Mouse (Mus musculus) thymus, postnatal 4 days (tissue): ENCODE results near the gene Rnf34.

Experiments used
- DNase-seq: peaks from one replicate; pipeline ENCODE4 v3.0.0; 2021

The Rnf34 gene

DNA sequence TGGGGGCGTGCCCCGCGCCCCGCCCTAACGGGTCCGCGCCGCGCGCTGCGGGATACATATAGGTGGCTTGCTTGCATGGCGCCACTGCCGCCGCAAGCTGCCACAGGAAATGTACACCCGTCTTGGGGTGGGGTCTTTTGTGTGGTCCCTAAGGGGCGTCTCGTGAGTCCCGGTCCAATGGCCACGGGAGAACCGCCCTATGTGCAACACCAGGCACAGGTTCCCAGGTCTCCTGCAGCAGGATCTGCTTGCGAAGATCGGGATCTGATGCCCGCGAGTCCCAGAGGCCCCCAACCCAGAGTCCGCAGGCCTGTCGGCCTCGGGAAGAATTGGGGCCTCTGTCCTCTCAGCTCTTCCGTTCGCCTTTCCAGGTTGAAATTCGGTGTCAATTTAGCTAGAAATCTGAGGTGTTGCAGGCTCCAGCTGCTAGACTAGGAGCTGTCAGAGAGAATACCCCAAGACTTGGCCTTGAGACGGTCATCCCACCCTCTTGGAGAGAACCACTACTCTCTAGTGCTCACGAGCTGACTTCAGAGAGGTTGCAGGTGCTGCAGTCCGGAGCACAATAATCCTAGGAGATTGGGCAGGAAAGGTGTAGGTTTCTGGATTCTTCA lies 50.8 kb downstream of the Rnf34 start:
- no peak for DNase-seq

DNA sequence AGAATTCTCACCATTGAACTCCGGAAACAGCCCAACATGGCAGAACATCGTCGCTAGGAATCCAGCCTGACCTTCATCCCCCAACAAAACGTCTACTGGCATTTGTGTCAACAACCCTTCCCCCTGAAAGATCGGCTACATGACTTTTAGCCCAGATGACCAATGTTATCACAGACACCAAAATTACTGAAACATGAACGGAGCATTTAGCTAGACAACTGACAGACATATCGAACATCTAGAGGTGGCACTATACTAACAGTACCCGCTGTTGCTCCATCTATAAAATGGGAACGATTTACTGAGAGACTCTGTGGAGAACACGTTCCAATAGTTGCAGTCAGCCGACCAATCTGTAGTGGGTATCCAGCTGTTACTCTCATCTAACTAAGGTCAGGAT lies 51.3 kb downstream of the Rnf34 start:
- DNase-seq, result no peak

DNA sequence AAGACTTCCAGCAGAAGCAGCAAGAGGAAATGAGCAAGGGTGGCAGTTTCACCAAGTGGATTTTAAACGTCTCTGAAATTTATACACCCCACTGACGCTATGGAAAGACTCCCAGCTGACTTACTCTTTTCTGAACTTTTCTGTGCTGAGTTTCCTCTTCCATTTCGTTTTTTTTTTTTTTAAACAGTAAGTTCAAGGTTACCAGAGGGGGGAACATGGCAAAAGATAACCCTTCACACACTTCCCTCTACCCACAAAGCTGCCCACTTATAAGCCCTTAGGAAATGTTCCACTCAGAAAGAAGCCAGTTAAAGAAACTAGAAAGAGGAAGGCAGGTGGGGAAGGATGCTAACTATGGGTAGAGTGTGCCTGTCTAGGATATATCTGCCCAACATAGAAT lies 51.8 kb downstream of the Rnf34 start:
- no peak for DNase-seq

DNA sequence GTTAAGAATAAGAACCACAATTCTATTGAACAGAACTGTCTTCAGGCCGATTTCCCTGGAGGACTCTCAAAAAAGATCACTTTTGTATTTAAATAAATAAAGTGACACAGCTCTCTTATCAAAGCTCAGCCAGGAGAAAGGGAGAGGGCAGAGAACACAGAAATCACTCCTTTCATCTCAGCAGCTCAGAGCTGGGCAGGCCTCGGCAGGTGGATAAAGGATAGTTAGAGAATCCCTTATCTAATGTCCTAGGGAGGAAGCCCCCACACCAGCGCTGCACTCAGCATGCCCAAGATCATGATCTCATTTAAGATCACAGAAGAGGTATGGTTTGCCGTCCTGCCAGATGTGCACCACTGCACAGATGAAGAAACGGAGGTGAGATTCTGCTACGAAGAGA lies 52.4 kb downstream of the Rnf34 start:
- no peak for DNase-seq

DNA sequence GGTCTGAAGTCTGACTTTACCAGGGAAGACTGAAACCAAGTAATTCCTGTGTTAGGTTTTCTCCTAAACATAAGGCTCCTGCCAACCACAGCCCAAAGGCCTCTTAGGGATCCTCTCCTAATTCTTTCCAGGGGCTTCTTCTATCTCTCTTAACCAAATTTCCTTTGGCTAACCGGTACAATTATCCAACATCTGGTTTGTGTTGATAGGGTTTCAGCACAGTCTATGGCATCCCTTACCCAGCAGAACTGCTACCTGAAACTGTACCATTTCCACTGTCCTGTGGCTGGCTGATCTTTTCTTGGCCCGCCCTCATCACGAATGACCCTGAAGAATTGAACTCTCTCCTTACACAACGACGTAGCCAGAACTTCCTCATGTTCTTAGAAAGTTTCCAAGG lies 53.3 kb downstream of the Rnf34 start:
- DNase-seq, result no peak

DNA sequence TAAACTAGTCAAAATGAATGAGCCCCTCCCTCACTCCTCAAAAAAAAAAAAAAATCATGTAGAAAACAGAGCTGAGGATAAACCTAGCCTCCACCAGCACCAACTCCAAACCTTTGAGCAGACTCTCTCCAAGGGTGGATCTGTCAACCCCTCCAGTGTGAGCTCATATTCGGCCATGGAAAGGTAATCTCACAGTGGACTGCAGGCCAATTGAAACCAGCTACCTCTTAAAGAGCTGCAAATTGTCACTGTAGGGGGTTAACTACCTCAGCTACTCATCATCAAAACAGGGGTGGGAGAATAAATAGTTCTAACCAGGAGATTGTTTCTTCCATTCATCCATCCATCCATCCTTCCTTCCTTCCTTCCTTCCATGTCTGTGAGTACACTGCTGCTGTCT lies 57.3 kb downstream of the Rnf34 start:
- no peak for DNase-seq

DNA sequence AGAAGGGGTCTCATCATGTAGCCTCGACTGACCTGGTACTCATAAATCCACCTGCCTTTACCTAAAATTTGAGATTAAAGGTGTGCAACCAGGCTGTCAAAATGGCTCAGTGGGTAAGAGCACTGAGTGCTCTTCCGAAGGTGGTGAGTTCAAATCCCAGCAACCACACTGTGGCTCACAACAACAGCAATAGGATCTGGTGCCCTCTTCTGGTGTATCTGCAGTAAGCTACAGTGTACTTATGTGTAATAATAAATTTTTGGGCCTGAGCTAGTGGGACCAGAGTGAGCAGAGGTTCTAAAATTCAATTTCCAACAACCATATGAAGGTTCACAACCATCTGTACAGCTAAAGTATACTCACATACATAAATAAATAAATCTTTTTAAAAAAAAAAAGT lies 58.2 kb downstream of the Rnf34 start:
- DNase-seq, result no peak

DNA sequence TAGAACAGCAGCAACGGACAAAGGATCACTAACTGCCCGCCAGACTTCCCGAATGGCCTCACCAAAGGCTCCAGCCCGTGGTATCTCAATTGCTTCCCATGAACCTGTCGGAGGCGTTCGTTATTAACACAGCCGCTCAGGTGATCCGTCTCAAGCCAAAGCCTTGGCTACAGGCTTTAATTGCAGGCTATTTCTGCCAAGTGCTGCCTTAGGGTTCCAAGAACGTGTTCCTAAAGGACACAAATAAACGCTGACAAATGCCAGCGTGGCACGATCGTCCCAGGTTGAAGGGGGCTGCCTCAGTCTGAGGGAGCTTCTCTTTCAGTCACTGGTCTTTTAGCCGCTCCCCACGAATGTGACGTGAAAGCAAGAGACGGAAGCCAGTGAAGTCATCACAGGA lies 59.6 kb downstream of the Rnf34 start:
- no peak for DNase-seq

DNA sequence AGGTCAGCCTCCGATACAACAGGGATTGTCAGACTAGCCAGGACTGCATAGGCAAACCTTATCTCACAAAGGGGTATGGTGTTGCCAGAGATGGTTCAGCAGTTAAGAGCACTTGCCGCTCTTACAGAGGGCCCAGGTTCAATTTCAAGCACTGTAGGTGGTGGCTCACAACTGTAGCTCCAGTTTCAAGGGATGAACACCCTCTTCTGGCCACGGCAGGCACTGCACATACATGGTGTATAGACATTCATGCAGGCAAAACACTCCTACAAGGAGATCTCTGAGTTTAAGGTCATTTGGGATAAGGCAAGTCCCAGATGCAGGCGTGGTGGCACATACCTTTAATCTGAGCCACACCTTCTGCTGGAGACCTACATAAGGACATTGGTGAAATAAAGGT lies 63.0 kb downstream of the Rnf34 start:
- DNase-seq, result peak; percentile 52

DNA sequence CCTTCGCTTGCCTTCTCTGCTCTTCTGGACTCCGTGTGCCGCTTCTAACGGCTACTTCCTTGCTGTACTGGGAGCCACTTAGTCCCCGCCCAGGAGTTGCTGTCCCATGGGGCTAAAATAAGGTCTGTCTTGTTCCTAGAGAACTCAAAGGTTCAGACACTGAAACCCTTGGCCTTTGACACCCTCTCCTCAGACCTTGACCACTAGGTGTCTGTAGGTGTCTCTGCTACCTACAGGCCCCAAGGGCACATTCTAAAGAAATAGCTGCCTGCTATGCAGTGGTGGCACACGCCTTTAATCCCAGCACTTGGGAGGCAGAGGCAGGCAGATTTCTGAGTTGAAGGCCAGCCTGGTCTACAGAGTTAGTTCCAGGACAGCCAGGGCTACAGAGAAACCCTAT lies 66.3 kb downstream of the Rnf34 start:
- no peak for DNase-seq

DNA sequence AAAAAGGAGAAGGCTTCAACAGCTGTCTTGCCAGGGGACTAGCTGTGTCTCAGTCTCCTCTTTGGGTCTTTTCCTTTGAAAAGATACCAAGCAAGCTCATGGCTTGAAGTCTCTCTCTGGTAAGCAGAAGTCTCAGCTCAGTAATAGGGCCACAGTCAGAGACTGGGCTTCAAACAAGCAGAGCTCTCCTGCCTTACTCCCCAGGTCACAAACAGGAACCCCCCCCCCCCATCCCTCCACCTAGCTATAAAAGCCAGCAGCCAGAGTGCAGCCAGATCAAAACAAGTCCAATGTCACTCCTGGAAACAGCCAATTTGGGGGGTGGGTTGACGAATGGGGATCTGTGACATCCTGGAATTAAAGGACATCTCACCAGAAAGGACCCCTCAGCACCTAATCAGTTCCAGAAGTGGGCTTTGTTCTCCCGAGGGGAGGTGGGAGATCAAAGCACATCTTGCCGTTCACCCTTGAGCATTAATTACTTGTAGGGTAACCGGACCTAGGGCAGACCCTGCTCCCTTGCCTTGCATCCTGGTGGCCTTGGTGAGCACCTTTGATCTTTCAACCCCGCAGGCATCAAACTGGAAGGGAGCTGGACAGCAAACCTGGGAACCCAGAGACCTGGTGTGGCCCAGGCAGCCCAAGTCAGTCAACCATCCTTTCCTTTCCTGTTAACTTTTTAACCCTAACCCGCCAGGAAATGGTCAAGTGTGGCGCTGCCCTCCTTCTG lies 68.3 kb downstream of the Rnf34 start:
- no peak for DNase-seq

DNA sequence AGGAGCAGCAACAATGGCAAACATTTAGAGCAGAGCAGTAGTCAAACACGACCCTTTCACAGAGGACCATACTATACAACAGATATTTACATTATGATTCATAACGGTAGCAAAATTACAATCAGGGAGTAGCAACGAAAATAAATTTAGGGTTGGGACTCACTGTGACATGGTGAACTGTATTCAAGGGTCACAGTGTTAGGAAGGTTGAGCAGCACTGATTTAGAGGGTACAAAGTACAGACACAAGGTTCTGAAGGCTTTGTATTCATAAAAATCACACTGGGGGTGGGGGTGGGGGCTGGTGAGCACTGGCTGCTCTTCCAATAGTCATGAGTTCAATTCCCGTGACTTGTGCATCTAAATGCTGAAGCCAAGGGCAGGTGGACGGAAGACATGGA lies 70.7 kb downstream of the Rnf34 start:
- DNase-seq, result no peak
